Mouse (Mus musculus): Measurements from ENCODE around the gene Iqgap2. TPM values are rescaled to one million over a fixed set of nuclear protein-coding genes. Genes with fewer than 3 reads are reported as not detected.
A peak's percentile ranks its signal among the peaks of the same experiment; 100 is the strongest.

The Iqgap2 gene
- polyA plus RNA-seq, 1 experiment from 2014 or later, result 24.7 TPM

- Histone ChIP-seq H3K4me3 (ENCODE audit: low read depth, low read length) (no peak overlapping the region), H3K4me2 (ENCODE audit: low read length) (no peak overlapping the region), H3K27me3 (replicated peaks; ENCODE audit: control insufficient read depth, insufficient read depth, low read length) (no peaks in the 10 kb centered on the region), H3K27ac (ENCODE audit: low read depth) (no peak overlapping the region), H3K36me3 (ENCODE audit: control insufficient read depth, insufficient read depth, low read length) (peaks cover 25% of the 10 kb centered on the region), H3K4me1 (replicated peaks; ENCODE audit: control insufficient read depth, insufficient read depth, low read length) (no peaks in the 10 kb centered on the region), H3K9me3 (ENCODE audit: control insufficient read depth, low read length) (no peaks in the 10 kb centered on the region), H3K9ac (ENCODE audit: low read length) (no peak overlapping the region)
- 56% methylated on average over 9 of the region's 9 CpGs for WGBS
- ATAC-seq (replicated peaks; ENCODE audit: low FRiP score, low TSS enrichment, low read depth) (no peak), DNase-seq (ENCODE audit: low spot score) (no peak)
Measured at GRCm38 (mm10) chr13:95671108-95671897, 220.4 kb downstream of the Iqgap2 start.

GRCm38 (mm10) chr13:95670534-95670933 lies 221.2 kb downstream of the Iqgap2 start:
- no peaks in the 10 kb centered on the region for H3K9me3 ChIP-seq (ENCODE audit: control insufficient read depth, low read length)
- H3K4me2 ChIP-seq (ENCODE audit: low read length), result no peak overlapping the region
- ATAC-seq (replicated peaks; ENCODE audit: low FRiP score, low TSS enrichment, low read depth), result no peak
- peaks cover 27% of the 10 kb centered on the region for H3K36me3 ChIP-seq (ENCODE audit: control insufficient read depth, insufficient read depth, low read length)
- no peaks in the 10 kb centered on the region for H3K27me3 ChIP-seq (replicated peaks; ENCODE audit: control insufficient read depth, insufficient read depth, low read length)
- no peak for DNase-seq (ENCODE audit: low spot score)
- no peak overlapping the region for H3K4me3 ChIP-seq (ENCODE audit: low read depth, low read length)
- 83% methylated on average over 5 of the region's 5 CpGs for WGBS
- H3K4me1 ChIP-seq (replicated peaks; ENCODE audit: control insufficient read depth, insufficient read depth, low read length), result no peaks in the 10 kb centered on the region
- H3K27ac ChIP-seq (ENCODE audit: low read depth), result no peak overlapping the region
- no peak overlapping the region for H3K9ac ChIP-seq (ENCODE audit: low read length)

DNA sequence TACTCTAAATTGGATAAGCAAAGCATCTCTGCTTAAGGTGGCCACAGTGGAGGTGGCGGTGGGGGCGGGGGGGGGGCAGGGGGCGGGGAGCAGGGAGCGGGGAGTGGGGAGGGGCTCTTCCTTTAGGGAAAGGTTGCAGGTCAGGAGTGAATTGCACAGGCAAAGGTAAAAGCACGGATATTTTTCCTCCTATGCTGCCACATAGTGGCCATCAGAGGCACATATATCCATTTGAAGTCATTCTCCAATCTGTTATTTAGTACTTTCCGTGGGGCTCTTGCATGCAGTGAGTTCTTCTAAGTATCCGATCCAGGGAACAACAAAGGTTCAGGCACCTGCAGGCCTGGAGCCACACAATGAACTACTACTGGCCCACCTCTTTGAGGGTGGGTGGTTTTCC lies 224.5 kb downstream of the Iqgap2 start:
- Histone ChIP-seq H3K36me3 (ENCODE audit: control insufficient read depth, insufficient read depth, low read length) (peaks cover 44% of the 10 kb centered on the region), H3K4me3 (ENCODE audit: low read depth, low read length) (no peak overlapping the region), H3K4me1 (replicated peaks; ENCODE audit: control insufficient read depth, insufficient read depth, low read length) (no peaks in the 10 kb centered on the region), H3K9me3 (ENCODE audit: control insufficient read depth, low read length) (no peaks in the 10 kb centered on the region), H3K27ac (ENCODE audit: low read depth) (no peak overlapping the region), H3K4me2 (ENCODE audit: low read length) (no peak overlapping the region), H3K9ac (ENCODE audit: low read length) (no peak overlapping the region), H3K27me3 (replicated peaks; ENCODE audit: control insufficient read depth, insufficient read depth, low read length) (no peaks in the 10 kb centered on the region)
- WGBS, result 21% methylated on average over 7 of the region's 7 CpGs
- DNase-seq (ENCODE audit: low spot score), result no peak
- ATAC-seq (replicated peaks; ENCODE audit: low FRiP score, low TSS enrichment, low read depth), result 0 out of 2 replicates have a peak, but pooled peaks have one; percentile 27

- no peak overlapping the region for H3K4me3 ChIP-seq (ENCODE audit: low read depth, low read length)
- H3K27ac ChIP-seq (ENCODE audit: low read depth), result no peak overlapping the region
- H3K4me2 ChIP-seq (ENCODE audit: low read length), result no peak overlapping the region
- H3K27me3 ChIP-seq (replicated peaks; ENCODE audit: control insufficient read depth, insufficient read depth, low read length), result no peaks in the 10 kb centered on the region
- H3K36me3 ChIP-seq (ENCODE audit: control insufficient read depth, insufficient read depth, low read length), result peaks cover 52% of the 10 kb centered on the region
- ATAC-seq (replicated peaks; ENCODE audit: low FRiP score, low TSS enrichment, low read depth) (no peak), DNase-seq (ENCODE audit: low spot score) (no peak)
- no peaks in the 10 kb centered on the region for H3K9me3 ChIP-seq (ENCODE audit: control insufficient read depth, low read length)
- H3K9ac ChIP-seq (ENCODE audit: low read length), result no peak overlapping the region
- no peaks in the 10 kb centered on the region for H3K4me1 ChIP-seq (replicated peaks; ENCODE audit: control insufficient read depth, insufficient read depth, low read length)
- WGBS, result 81% methylated on average over 13 of the region's 13 CpGs
Measured at GRCm38 (mm10) chr13:95665644-95666356, 225.9 kb downstream of the Iqgap2 start.

DNA sequence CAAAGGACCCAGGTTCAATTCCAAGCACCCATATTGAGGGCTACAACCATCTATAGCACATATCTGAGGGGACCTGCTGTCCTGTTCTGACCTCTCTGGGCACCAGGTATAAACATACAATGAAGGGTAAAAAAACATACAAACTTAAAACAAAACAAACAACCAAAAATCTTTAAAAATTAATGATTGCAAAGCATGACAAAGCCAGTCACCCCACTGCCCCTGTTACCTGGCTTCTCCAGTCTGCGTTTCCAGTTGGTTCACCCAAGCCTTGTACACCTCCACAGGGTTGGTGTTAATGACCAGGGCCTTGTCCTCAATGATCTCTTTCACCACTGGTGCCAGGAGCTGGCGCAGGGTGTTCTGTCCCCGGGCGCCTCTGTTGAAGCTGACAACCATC lies 227.9 kb downstream of the Iqgap2 start:
- no peak overlapping the region for H3K4me2 ChIP-seq (ENCODE audit: low read length)
- WGBS, result 95% methylated on average over 4 of the region's 4 CpGs

GRCm38 (mm10) chr13:95659432-95659831 lies 232.3 kb downstream of the Iqgap2 start:
- peaks cover 50% of the 10 kb centered on the region for H3K36me3 ChIP-seq (ENCODE audit: control insufficient read depth, insufficient read depth, low read length)
- peaks cover 6% of the 10 kb centered on the region; the same call in 1 of the 2 replicates for H3K4me1 ChIP-seq (replicated peaks; ENCODE audit: control insufficient read depth, insufficient read depth, low read length)
- 78% methylated on average over 7 of the region's 7 CpGs for WGBS
- ATAC-seq (replicated peaks; ENCODE audit: low FRiP score, low TSS enrichment, low read depth), result no peak
- H3K4me3 ChIP-seq (ENCODE audit: low read depth, low read length), result no peak overlapping the region
- no peak for DNase-seq (ENCODE audit: low spot score)
- H3K27me3 ChIP-seq (replicated peaks; ENCODE audit: control insufficient read depth, insufficient read depth, low read length), result no peaks in the 10 kb centered on the region
- no peak overlapping the region for H3K4me2 ChIP-seq (ENCODE audit: low read length)
- no peak overlapping the region for H3K27ac ChIP-seq (ENCODE audit: low read depth)
- no peak overlapping the region for H3K9ac ChIP-seq (ENCODE audit: low read length)
- no peaks in the 10 kb centered on the region for H3K9me3 ChIP-seq (ENCODE audit: control insufficient read depth, low read length)

More for the DNA sequence above, 227.9 kb downstream of the Iqgap2 start:
- Histone ChIP-seq H3K4me3 (ENCODE audit: low read depth, low read length) (no peak overlapping the region), H3K9me3 (ENCODE audit: control insufficient read depth, low read length) (no peaks in the 10 kb centered on the region), H3K4me1 (replicated peaks; ENCODE audit: control insufficient read depth, insufficient read depth, low read length) (no peaks in the 10 kb centered on the region), H3K27ac (ENCODE audit: low read depth) (no peak overlapping the region), H3K9ac (ENCODE audit: low read length) (no peak overlapping the region), H3K36me3 (ENCODE audit: control insufficient read depth, insufficient read depth, low read length) (peaks cover 59% of the 10 kb centered on the region), H3K27me3 (replicated peaks; ENCODE audit: control insufficient read depth, insufficient read depth, low read length) (no peaks in the 10 kb centered on the region)
- DNase-seq (ENCODE audit: low spot score) (no peak), ATAC-seq (replicated peaks; ENCODE audit: low FRiP score, low TSS enrichment, low read depth) (no peak)

GRCm38 (mm10) chr13:95657171-95657570 lies 234.6 kb downstream of the Iqgap2 start:
- no peaks in the 10 kb centered on the region for H3K27me3 ChIP-seq (replicated peaks; ENCODE audit: control insufficient read depth, insufficient read depth, low read length)
- no peaks in the 10 kb centered on the region for H3K9me3 ChIP-seq (ENCODE audit: control insufficient read depth, low read length)
- DNase-seq (ENCODE audit: low spot score) (no peak), ATAC-seq (replicated peaks; ENCODE audit: low FRiP score, low TSS enrichment, low read depth) (no peak)
- peaks cover 6% of the 10 kb centered on the region; the same call in 1 of the 2 replicates for H3K4me1 ChIP-seq (replicated peaks; ENCODE audit: control insufficient read depth, insufficient read depth, low read length)
- no peak overlapping the region for H3K4me3 ChIP-seq (ENCODE audit: low read depth, low read length)
- H3K36me3 ChIP-seq (ENCODE audit: control insufficient read depth, insufficient read depth, low read length), result peaks cover 46% of the 10 kb centered on the region
- H3K9ac ChIP-seq (ENCODE audit: low read length), result no peak overlapping the region
- no peak overlapping the region for H3K27ac ChIP-seq (ENCODE audit: low read depth)
- WGBS, result 47% methylated on average over 9 of the region's 9 CpGs
- no peak overlapping the region for H3K4me2 ChIP-seq (ENCODE audit: low read length)

DNA sequence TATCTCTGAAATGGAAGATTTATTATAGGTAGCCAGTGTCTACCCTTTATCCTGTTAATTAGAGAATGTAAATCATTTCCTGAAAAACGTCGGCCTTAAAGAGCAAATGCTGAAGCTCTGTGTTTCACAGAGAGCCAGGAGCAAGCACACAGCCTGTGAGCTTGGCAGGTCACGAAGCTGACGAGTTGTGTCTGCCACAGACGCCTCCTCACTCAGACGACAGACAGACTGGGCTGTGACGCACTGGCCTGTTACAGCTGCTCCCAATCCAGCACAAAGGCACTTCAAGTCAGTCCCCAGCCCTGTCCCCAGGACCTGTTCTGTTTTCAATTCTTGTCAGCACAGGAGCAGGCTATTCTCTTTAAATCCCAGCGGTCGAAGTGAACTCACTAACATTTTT lies 236.4 kb downstream of the Iqgap2 start:
- Histone ChIP-seq H3K36me3 (ENCODE audit: control insufficient read depth, insufficient read depth, low read length) (peaks cover 31% of the 10 kb centered on the region), H3K27ac (ENCODE audit: low read depth) (no peak overlapping the region), H3K4me3 (ENCODE audit: low read depth, low read length) (no peak overlapping the region), H3K4me2 (ENCODE audit: low read length) (no peak overlapping the region), H3K27me3 (replicated peaks; ENCODE audit: control insufficient read depth, insufficient read depth, low read length) (no peaks in the 10 kb centered on the region), H3K9me3 (ENCODE audit: control insufficient read depth, low read length) (no peaks in the 10 kb centered on the region), H3K9ac (ENCODE audit: low read length) (no peak overlapping the region), H3K4me1 (replicated peaks; ENCODE audit: control insufficient read depth, insufficient read depth, low read length) (peaks cover 6% of the 10 kb centered on the region; the same call in 1 of the 2 replicates)
- ATAC-seq (replicated peaks; ENCODE audit: low FRiP score, low TSS enrichment, low read depth), result peak; percentile 47; the same call in 1 of the 2 replicates
- 22% methylated on average over 9 of the region's 9 CpGs for WGBS
- peak; percentile 58 for DNase-seq (ENCODE audit: low spot score)
